Mouse (Mus musculus) heart, embryonic 16.5 days (tissue): ENCODE measurements around the gene Cptp. TPM values are rescaled to one million over a fixed set of nuclear protein-coding genes. Genes with fewer than 3 reads are reported as not detected.
A peak's percentile ranks its signal among the peaks of the same experiment; 100 is the strongest.

Source experiments
- ATAC-seq: fragments of 200-750 bp; cut with Nextera tagmentation; replicated peaks from 2 replicates; pipeline ENCODE4 v1.8.0; 2017; ENCODE audit warnings: moderate number of reproducible peaks; ENCODE audit not compliant: insufficient read depth, low FRiP score; ENCODE audit errors: extremely low read depth
- H3K27ac ChIP-seq: fragments of 300-500 bp; sonication (generic); 2 replicates; pipeline ENCODE4 v1.5.1; 2014; ENCODE audit warnings: mild to moderate bottlenecking, low read length, control low read depth, moderate library complexity
- H3K27me3 ChIP-seq: fragments of 300-500 bp; sonication (generic); 2 replicates; pipeline ENCODE4 v1.6.1; 2014; ENCODE audit warnings: low read length, mixed read lengths; ENCODE audit not compliant: control insufficient read depth, insufficient read depth
- H3K36me3 ChIP-seq: fragments of 300-500 bp; sonication (generic); 2 replicates; pipeline ENCODE4 v1.6.1; 2014; ENCODE audit not compliant: control insufficient read depth, insufficient read depth
- H3K4me1 ChIP-seq: fragments of 300-500 bp; sonication (generic); 2 replicates; pipeline ENCODE4 v1.6.1; 2014; ENCODE audit warnings: low read length, mixed read lengths; ENCODE audit not compliant: control insufficient read depth, insufficient read depth
- H3K4me2 ChIP-seq: fragments of 300-500 bp; sonication (generic); 2 replicates; pipeline ENCODE4 v1.6.1; 2014; ENCODE audit warnings: low read depth, mild to moderate bottlenecking, control low read depth, low read length
- H3K4me3 ChIP-seq: fragments of 300-500 bp; sonication (generic); 2 replicates; pipeline ENCODE4 v1.5.1; 2014; ENCODE audit warnings: mild to moderate bottlenecking, control low read depth, low read length
- H3K9ac ChIP-seq: fragments of 300-500 bp; sonication (generic); 2 replicates; pipeline ENCODE4 v1.6.1; 2014; ENCODE audit warnings: low read length, control low read depth
- H3K9me3 ChIP-seq: fragments of 300-500 bp; sonication (generic); replicated peaks from 2 replicates; pipeline ENCODE4 v1.6.1; 2016; ENCODE audit warnings: low read length; ENCODE audit not compliant: control insufficient read depth
- WGBS: fragments of 180-500 bp; shearing (Covaris S2); extraction: QIAGEN DNeasy Blood & Tissue Kit; methylation state at CpG from one replicate; pipeline ENCODE4 v1.1.7; 2014; 5-methylcytosine and 5-hydroxymethylcytosine counted together
- polyA plus RNA-seq: library from polyadenylated mRNA; unstranded; fragments of >200 nt; fragmentation: Nextera tagmentation; extraction: Ambion mirVana; gene quantifications from 2 replicates; pipeline ENCODE4 v1.2.1, GENCODE M21; 2015

Cptp gene
- polyA plus RNA-seq, 1 experiment from 2014 or later: 9.3 TPM

DNA sequence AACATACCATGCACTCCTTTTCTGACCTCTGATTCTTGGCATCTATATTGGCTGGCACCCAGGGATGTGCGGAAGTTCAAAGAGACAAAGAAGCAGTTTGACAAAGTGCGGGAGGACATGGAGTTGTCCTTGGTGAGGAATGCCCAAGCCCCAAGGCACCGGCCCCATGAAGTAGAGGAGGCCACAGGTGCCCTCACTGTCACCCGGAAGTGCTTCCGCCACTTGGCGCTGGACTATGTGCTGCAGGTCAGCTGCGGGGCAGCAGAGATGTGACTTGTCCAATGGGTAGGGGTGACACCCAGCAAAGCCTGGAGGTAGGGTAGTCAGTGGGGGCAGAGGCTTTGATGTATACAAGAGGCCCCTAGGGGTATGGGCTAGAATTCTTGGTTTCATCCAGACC, 30.1 kb upstream of the Cptp start:
- ATAC-seq: no peak
- H3K27me3 ChIP-seq: no peaks in the 10 kb centered on the region
- peaks cover 39% of the 10 kb centered on the region for H3K36me3 ChIP-seq
- H3K9me3 ChIP-seq: no peaks in the 10 kb centered on the region
- H3K27ac ChIP-seq: no peak overlapping the region
- H3K4me1 ChIP-seq: peaks cover 24% of the 10 kb centered on the region
- H3K9ac ChIP-seq: no peak overlapping the region
- H3K4me3 ChIP-seq: no peak overlapping the region
- 87% methylated on average over 7 of the region's 7 CpGs for WGBS
- no peak overlapping the region for H3K4me2 ChIP-seq

DNA sequence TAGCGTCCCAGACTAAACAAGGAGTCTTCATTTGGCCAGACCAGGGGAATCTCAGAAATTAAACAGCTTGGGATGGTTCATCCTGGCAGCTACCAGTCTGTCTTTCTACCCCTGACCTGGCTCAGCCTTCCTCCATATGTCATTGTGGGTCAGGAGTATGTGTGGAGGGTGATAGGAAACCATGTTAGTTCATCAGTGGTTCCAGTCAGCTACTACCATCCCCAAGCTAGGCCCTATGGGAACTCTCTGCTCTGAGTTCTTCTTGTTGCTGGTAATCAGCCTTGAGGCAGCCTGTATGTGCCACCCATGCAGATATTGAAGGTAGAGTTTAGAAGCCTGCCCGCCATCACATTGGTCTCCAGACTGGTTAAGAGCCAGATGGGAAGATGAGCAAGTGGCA, 29.1 kb upstream of the Cptp start:
- Histone ChIP-seq H3K27ac (no peak overlapping the region), H3K4me3 (no peak overlapping the region), H3K27me3 (no peaks in the 10 kb centered on the region), H3K9me3 (no peaks in the 10 kb centered on the region), H3K4me2 (no peak overlapping the region), H3K9ac (no peak overlapping the region), H3K4me1 (peaks cover 34% of the 10 kb centered on the region), H3K36me3 (peaks cover 30% of the 10 kb centered on the region)
- WGBS: 98% methylated on average over 2 of the region's 2 CpGs
- no peak for ATAC-seq

DNA sequence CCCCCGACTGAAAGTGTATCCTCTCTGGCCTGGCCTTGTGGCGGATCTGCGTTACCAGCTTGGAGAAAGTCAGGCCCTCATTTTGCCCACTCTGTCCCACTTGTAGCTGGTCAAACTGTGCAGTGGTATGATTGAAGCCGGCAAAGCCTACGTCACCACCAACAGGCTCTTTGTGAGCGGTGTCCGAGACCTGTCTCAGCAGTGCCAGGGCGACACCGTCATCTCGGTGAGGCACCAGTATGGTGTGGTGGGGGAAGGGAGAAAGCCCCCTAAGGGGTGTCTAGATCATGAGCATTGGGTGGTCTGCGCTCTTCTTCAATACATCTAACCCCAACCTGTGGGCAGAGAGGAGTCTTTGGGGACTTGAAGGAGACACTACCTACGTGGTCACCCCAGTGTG, 27.2 kb upstream of the Cptp start:
- H3K36me3 ChIP-seq: peaks cover 22% of the 10 kb centered on the region
- ATAC-seq: no peak
- WGBS: 94% methylated on average over 12 of the region's 12 CpGs

DNA sequence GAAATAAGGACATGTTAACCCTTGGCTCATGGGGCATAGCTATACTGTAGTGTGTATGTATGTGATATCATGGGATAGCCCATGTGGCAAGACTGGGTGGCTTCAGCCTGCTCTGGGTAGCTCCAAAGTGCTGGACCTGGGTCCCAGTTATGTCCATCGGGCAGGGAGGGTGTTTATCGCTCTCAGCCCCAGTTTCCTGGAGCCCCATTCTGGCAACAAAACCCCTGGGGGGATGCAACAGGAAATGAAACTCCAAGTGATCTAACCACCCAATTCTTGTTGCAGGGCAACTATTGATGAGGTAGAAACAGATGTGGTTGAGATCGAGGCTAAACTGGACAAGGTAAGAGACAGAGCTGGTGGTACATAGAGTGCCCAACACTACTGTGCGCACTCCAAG, 26.6 kb upstream of the Cptp start:
- Histone ChIP-seq H3K9ac (no peak overlapping the region), H3K4me3 (no peak overlapping the region), H3K4me2 (no peak overlapping the region), H3K27me3 (no peaks in the 10 kb centered on the region), H3K36me3 (peaks cover 22% of the 10 kb centered on the region), H3K9me3 (no peaks in the 10 kb centered on the region), H3K27ac (no peak overlapping the region), H3K4me1 (peaks cover 34% of the 10 kb centered on the region)
- WGBS: 85% methylated on average over 4 of the region's 4 CpGs
- ATAC-seq: no peak

More for the DNA sequence above, 27.2 kb upstream of the Cptp start:
- Histone ChIP-seq H3K9ac (no peak overlapping the region), H3K9me3 (no peaks in the 10 kb centered on the region), H3K27ac (no peak overlapping the region), H3K4me1 (peaks cover 39% of the 10 kb centered on the region), H3K4me3 (no peak overlapping the region), H3K27me3 (no peaks in the 10 kb centered on the region), H3K4me2 (no peak overlapping the region)

DNA sequence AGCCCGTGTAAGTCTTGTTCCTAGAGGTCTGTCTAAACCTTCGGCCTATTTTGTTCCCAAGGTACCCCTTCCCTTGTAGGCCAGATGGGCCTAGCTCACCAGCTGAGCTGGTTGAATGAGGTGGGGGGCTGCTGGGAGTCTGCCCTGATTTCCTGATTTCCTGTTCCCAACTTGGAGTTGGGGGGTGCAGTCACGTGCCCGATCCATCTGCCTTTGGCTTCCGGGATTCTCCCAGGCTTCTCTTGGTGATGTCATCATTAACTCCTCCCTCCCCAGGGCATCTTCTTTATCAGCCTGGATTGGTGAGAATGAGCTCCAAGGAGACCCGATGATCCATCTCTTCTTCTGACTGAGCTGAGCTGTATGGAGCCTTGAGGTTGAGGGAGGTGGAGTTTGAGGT, 26.0 kb upstream of the Cptp start:
- Histone ChIP-seq H3K36me3 (peaks cover 20% of the 10 kb centered on the region), H3K9ac (no peak overlapping the region), H3K9me3 (no peaks in the 10 kb centered on the region), H3K4me3 (no peak overlapping the region), H3K27ac (peak overlapping the region; percentile 32; the same call in 1 of the 2 replicates), H3K27me3 (no peaks in the 10 kb centered on the region), H3K4me2 (peak overlapping the region; percentile 29; the same call in 1 of the 2 replicates), H3K4me1 (peaks cover 38% of the 10 kb centered on the region)
- WGBS: 41% methylated on average over 6 of the region's 6 CpGs
- no peak for ATAC-seq

DNA sequence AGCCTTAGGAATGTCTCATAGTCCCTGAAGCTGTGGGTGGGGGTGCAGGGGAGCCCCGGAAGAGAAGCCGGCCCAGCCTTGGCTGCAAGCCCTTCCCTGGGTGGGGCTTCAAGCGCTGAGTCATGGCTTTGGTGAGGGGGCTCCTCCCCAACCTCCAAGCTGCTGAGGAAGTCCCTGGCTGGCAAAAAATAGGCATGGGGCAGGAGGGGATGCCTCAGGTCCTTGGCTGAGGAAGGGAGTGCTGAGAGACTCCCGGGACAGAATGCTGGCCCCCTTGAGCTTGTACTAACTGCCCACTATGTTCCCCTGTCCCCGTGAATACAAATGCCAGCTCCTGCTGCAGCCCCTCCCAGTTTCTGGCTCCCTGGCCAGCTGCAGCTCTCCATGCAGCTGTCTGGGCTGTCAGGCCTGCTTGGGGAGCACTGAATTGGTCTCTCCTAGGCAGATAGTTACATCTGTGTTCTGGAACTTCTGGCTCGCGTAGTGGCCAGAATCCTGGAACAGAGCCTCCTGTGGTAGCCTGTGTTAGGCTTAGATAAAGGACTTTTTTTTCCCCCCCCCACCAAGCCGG, 25.2 kb upstream of the Cptp start:
- H3K4me2 ChIP-seq: peak overlapping the region; percentile 29
- H3K27ac ChIP-seq: peak overlapping the region; percentile 12
- peak overlapping the region; percentile 16; the same call in 1 of the 2 replicates for H3K9ac ChIP-seq
- H3K4me3 ChIP-seq: no peak overlapping the region; the same call in 1 of the 2 replicates
- 19% methylated on average over 8 of the region's 8 CpGs for WGBS
- H3K27me3 ChIP-seq: no peaks in the 10 kb centered on the region
- peaks cover 14% of the 10 kb centered on the region for H3K36me3 ChIP-seq
- no peaks in the 10 kb centered on the region for H3K9me3 ChIP-seq
- ATAC-seq: no peak
- H3K4me1 ChIP-seq: peaks cover 39% of the 10 kb centered on the region

DNA sequence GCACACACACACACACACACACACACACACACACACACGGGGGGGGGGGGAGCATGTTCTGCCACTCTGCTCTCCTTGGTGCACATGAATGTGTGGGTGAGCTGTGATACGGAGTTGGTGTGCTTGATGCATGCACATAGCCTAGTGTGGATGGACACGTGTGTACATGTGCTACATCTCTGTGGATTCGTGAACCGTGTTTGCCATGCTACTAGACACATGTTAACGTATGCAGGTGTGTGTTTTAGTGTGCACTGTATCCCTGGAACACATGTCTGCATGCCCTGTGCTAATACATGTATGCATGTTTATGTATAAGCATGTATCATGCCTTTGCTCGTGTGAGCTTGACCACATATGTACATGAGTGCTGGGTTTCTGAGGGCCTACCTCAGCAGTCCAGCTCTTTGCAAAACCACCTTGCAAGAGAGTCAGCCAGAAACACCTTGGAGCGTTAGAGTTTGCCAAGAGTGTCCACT, 24.0 kb upstream of the Cptp start:
- peaks cover 15% of the 10 kb centered on the region; the same call in 1 of the 2 replicates for H3K36me3 ChIP-seq
- ATAC-seq: no peak
- H3K4me3 ChIP-seq: peak overlapping the region; percentile 81
- H3K9me3 ChIP-seq: no peaks in the 10 kb centered on the region
- WGBS: 84% methylated on average over 7 of the region's 8 CpGs
- H3K27me3 ChIP-seq: no peaks in the 10 kb centered on the region
- H3K4me1 ChIP-seq: peaks cover 39% of the 10 kb centered on the region
- peak overlapping the region; percentile 93 for H3K4me2 ChIP-seq
- peak overlapping the region; percentile 89 for H3K9ac ChIP-seq
- no peak overlapping the region for H3K27ac ChIP-seq

DNA sequence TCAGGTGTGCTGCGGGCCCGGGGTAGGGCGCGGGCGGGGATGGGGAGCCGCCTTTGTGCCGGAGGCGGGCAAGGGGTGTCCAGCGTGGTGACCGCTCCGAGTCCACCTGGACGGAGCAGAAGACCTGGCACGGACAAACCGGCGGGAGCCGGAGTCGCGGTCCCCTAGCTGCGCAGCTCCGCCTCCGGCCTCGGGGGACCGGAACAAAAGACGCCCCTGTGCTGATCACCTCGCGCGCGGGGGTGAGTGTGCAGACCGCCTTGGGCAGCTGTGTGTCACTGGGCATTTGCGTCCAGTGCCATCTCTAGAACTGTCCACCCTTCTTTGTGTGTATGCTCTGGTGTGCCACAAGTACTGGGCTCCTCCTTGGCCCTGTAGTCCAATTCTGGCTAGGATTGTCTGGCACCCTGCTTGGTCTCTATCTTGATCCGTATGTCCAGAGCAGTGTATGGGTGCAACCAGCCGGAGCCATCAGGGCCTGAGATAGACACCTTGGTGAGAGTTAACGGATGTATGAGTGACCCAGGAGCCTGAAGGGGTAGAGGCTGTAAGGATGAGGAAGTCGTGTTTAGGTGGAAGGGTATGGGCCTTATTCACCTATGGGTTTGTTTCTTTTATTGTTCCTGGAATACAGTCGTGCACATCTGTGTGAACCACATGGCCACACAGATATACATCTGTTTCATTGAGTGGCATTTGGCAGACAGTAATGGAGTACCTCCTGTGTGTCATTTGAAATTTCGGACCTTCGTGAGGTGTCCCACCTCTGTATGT, 23.4 kb upstream of the Cptp start:
- Histone ChIP-seq H3K4me3 (peak overlapping the region; percentile 81), H3K36me3 (peaks cover 20% of the 10 kb centered on the region; the same call in 1 of the 2 replicates), H3K27ac (peak overlapping the region; percentile 97), H3K4me1 (peaks cover 39% of the 10 kb centered on the region), H3K9me3 (no peaks in the 10 kb centered on the region), H3K9ac (peak overlapping the region; percentile 89), H3K27me3 (no peaks in the 10 kb centered on the region), H3K4me2 (peak overlapping the region; percentile 93)
- 6% methylated on average over 36 of the region's 37 CpGs for WGBS
- peak; percentile 21 for ATAC-seq

DNA sequence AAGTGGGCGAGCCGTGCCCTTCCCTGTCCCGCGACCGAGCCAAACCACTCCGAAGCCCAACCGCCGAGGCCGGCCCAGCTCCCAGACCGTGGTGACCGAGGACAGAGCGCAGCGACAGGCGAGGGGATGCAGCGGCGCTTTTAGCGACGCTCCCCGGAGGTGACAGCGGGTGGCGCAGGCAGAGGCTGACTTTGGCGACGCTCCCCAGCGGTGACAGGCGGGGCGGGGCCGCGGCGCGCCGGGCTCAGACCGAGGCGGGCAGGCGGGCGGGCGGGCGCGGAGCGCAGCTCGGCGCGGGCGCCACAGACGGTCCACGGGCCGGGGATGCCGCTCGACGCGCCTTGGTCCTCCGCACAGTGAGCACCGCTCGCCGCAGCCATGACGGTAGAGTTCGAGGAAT, 22.8 kb upstream of the Cptp start:
- Histone ChIP-seq H3K4me3 (peak overlapping the region; percentile 81), H3K4me1 (peaks cover 39% of the 10 kb centered on the region), H3K36me3 (peaks cover 23% of the 10 kb centered on the region), H3K27ac (peak overlapping the region; percentile 97), H3K27me3 (no peaks in the 10 kb centered on the region), H3K4me2 (peak overlapping the region; percentile 93), H3K9ac (peak overlapping the region; percentile 89), H3K9me3 (no peaks in the 10 kb centered on the region)
- peak; percentile 92 for ATAC-seq
- whole genome bisulfite sequencing: under 1% methylated on average over 56 of the region's 56 CpGs
